Mouse (Mus musculus) forebrain, postnatal 0 days (tissue): ENCODE data around the gene Myo18b. TPM values are rescaled to one million over a fixed set of nuclear protein-coding genes. Genes with fewer than 3 reads are reported as not detected.

ENCODE experiments used
- ATAC-seq: fragments of 200-750 bp; cut with Nextera tagmentation; 2 replicates; pipeline ENCODE4 v1.8.0; 2017; ENCODE audit warnings: mild to moderate bottlenecking, moderate library complexity
- DNase-seq: peaks from one replicate; pipeline ENCODE4 v3.0.0-alpha.2; 2015
- H3K27ac ChIP-seq: fragments of 300-500 bp; sonication (generic); 2 replicates; pipeline ENCODE4 v1.5.1; 2014; ENCODE audit warnings: low read depth, mild to moderate bottlenecking, antibody characterized with exemption, low read length, moderate library complexity, mixed read lengths
- H3K27me3 ChIP-seq: fragments of 300-500 bp; sonication (generic); 2 replicates; pipeline ENCODE4 v1.6.1; 2014; ENCODE audit warnings: mild to moderate bottlenecking, low read length, mixed read lengths; ENCODE audit not compliant: insufficient read depth
- H3K36me3 ChIP-seq: fragments of 300-500 bp; sonication (generic); 2 replicates; pipeline ENCODE4 v1.6.1; 2014; ENCODE audit warnings: mild to moderate bottlenecking, moderate library complexity; ENCODE audit not compliant: insufficient read depth
- H3K4me1 ChIP-seq: fragments of 300-500 bp; sonication (generic); 2 replicates; pipeline ENCODE4 v1.6.1; 2014; ENCODE audit warnings: antibody characterized with exemption; ENCODE audit not compliant: insufficient read depth
- H3K4me2 ChIP-seq: fragments of 300-500 bp; sonication (generic); 2 replicates; pipeline ENCODE4 v1.6.1; 2014; ENCODE audit warnings: low read depth, mild to moderate bottlenecking, moderate library complexity
- H3K4me3 ChIP-seq: fragments of 300-500 bp; sonication (generic); 2 replicates; pipeline ENCODE4 v1.5.1; 2014; ENCODE audit warnings: low read depth, low read length, mixed read lengths
- H3K9ac ChIP-seq: fragments of 300-500 bp; sonication (generic); 2 replicates; pipeline ENCODE4 v1.6.1; 2014; ENCODE audit warnings: mild to moderate bottlenecking
- H3K9me3 ChIP-seq: fragments of 300-500 bp; sonication (generic); 2 replicates; pipeline ENCODE4 v1.6.1; 2016; ENCODE audit warnings: low read length
- CTCF ChIP-seq: sonication (generic); IDR thresholded peaks from 2 replicates; pipeline ENCODE4 v1.5.1; 2016; ENCODE audit warnings: antibody characterized with exemption, control low read depth, low read depth
- WGBS: fragments of 180-500 bp; shearing (Covaris S2); extraction: QIAGEN DNeasy Blood & Tissue Kit; methylation state at CpG from one replicate; pipeline ENCODE4 v1.1.7; 2014; 5-methylcytosine and 5-hydroxymethylcytosine counted together
- polyA plus RNA-seq: library from polyadenylated mRNA; unstranded; fragments of >200 nt; fragmentation: Nextera tagmentation; extraction: Ambion mirVana; gene quantifications from 2 replicates; pipeline ENCODE4 v1.2.1, GENCODE M21; 2015
- total RNA-seq: library from RNA; depleted of rRNA; stranded (reverse); fragments of >200 nt; gene quantifications from 2 replicates; pipeline ENCODE4 v1.2.3, GENCODE M21; 2014

Gene Myo18b
- total and polyA plus RNA-seq, 2 experiments from 2014 or later, result 1.6 to 2.0 TPM

DNA sequence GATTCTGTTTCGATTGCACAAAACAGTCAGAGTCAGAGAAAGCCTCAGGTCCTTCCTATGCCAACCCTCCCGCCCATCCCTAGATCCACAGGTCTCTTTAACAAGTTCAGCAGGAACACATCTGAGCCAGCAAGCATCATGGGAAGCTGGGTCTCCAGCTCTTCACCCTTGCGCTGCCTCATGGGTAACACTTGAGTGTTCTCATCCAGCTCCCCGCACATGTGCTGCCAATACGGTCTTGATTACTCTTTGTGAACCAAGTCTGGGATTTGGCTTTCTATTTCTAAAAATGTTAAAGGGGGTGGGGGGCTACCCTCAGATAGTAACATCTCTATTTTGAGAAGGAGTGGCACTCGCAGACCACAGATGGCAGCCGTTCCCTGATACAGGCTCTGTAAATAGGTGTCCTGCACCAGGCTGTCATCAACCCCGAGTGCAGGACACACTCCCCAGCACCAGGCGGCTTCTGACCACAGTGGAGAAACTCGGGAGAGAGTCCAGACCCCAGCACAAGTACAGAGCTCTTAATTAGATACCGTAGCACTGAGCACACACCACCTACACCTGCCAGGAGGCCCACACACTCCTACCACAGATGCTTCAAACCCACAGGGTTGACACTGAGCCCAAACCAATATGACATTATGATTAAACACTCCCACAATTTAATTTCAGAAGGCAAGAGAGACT is 36.9 kb upstream of the Myo18b start:
- TF ChIP-seq CTCF, result peak; percentile 11; the same call in 1 of the 2 replicates
- WGBS, result 70% methylated on average over 11 of the region's 11 CpGs
- Histone ChIP-seq H3K36me3 (peaks cover 14% of the 10 kb centered on the region; the same call in 1 of the 2 replicates), H3K4me2 (no peak overlapping the region), H3K4me3 (no peak overlapping the region), H3K27ac (peak overlapping the region; percentile 69), H3K9me3 (no peaks in the 10 kb centered on the region), H3K27me3 (no peaks in the 10 kb centered on the region), H3K9ac (no peak overlapping the region), H3K4me1 (peaks cover 5% of the 10 kb centered on the region; the same call in 1 of the 2 replicates)
- DNase-seq (peak; percentile 46), ATAC-seq (peak; percentile 69)

DNA sequence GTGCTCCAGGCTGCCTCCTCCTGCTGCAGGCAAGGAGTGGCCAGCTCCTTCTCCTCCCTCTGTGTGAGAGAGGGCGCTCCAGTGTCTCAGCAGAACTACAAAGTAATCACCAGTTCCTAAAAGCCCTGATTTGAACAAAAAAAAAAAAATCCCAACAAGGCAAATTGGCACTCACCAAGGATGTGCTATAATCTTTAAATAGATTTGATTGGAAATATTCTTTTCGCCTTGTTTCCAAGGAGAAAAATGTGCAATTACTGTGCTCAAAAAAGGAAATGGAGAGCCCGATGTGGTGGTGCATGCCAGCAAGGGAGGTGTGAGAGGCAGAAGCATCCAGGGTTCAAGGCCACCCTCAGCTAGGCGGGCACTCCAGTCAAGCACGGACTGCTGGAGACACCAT is 35.7 kb upstream of the Myo18b start:
- TF ChIP-seq CTCF, result no peak
- Histone ChIP-seq H3K9me3 (no peaks in the 10 kb centered on the region), H3K27me3 (no peaks in the 10 kb centered on the region), H3K4me3 (no peak overlapping the region), H3K27ac (peak overlapping the region; percentile 69), H3K4me1 (peaks cover 5% of the 10 kb centered on the region; the same call in 1 of the 2 replicates), H3K9ac (0 out of 2 replicates have a peak overlapping the region, but pooled peaks have one; percentile 2), H3K4me2 (no peak overlapping the region), H3K36me3 (0 out of 2 replicates have a peak, but pooled peaks cover 8% of the 10 kb centered on the region)
- ATAC-seq (peak; percentile 34), DNase-seq (peak; percentile 31)
- 65% methylated on average over 5 of the region's 5 CpGs for WGBS

DNA sequence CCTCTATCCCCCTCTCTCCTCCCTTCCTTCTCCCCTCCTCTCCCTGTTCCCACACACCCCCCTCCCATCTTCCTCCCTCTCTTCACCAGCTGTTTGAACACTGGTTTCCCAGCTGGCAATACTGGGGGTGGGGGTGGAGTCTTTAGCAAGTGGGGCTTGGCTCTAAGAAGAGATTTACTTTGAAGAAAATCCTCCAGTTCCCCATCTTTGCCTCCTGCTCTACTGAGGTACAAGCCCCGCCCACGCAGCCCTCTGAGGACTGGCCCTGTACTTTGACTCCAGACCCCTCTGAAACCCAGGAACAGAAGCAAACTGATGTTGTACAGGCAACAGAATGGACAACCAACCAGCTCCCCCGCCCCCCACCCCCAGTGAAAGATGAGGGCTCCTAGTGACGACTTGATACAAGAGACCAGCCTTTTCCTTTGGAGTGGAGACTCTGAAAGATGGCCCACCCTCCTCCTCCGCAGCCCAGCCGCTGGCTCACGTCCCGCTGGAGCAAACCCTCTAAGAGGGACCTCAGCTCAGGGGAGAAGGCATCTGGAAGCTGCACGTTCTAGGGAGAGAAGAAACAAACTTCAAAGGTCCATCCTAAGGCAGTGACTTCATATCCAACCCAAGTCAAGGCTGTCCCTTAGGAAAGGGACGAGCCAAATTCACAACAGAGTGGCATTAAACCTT is 32.2 kb upstream of the Myo18b start:
- H3K4me2 ChIP-seq, result no peak overlapping the region
- 0 out of 2 replicates have a peak, but pooled peaks cover 6% of the 10 kb centered on the region for H3K36me3 ChIP-seq
- peaks cover 5% of the 10 kb centered on the region; the same call in 1 of the 2 replicates for H3K4me1 ChIP-seq
- H3K27ac ChIP-seq, result no peak overlapping the region
- H3K9me3 ChIP-seq, result no peaks in the 10 kb centered on the region
- no peak for DNase-seq
- 41% methylated on average over 10 of the region's 10 CpGs for WGBS
- no peak overlapping the region for H3K9ac ChIP-seq
- no peak for ATAC-seq
- no peak for TF ChIP-seq CTCF
- no peak overlapping the region for H3K4me3 ChIP-seq
- no peaks in the 10 kb centered on the region for H3K27me3 ChIP-seq

DNA sequence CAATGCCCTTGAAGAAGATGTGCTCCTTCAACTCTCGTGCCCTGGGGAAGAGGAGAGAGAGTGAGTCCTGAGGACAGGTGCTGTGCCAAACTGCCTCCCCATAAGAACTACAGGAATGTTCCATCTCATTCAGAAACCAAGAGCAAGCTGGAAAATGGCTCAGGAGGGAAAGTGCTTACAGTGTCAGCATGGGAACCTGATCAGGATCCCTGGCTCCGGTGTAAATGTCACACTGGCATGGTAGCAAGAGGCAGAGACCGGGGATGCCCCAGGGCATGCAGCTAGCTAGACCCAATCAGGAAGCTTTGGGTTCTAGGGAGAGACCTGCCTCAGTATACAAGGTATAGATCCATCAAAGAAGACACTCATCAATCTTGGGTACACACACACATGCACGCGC is 29.3 kb upstream of the Myo18b start:
- H3K36me3 ChIP-seq, result 0 out of 2 replicates have a peak, but pooled peaks cover 6% of the 10 kb centered on the region
- no peak overlapping the region for H3K4me3 ChIP-seq
- 95% methylated on average over 5 of the region's 5 CpGs for WGBS
- no peak overlapping the region for H3K4me2 ChIP-seq
- H3K27ac ChIP-seq, result no peak overlapping the region
- no peak overlapping the region for H3K9ac ChIP-seq
- no peak for TF ChIP-seq CTCF
- H3K9me3 ChIP-seq, result no peaks in the 10 kb centered on the region
- H3K27me3 ChIP-seq, result no peaks in the 10 kb centered on the region
- H3K4me1 ChIP-seq, result no peaks in the 10 kb centered on the region
- no peak for ATAC-seq
- DNase-seq, result no peak

DNA sequence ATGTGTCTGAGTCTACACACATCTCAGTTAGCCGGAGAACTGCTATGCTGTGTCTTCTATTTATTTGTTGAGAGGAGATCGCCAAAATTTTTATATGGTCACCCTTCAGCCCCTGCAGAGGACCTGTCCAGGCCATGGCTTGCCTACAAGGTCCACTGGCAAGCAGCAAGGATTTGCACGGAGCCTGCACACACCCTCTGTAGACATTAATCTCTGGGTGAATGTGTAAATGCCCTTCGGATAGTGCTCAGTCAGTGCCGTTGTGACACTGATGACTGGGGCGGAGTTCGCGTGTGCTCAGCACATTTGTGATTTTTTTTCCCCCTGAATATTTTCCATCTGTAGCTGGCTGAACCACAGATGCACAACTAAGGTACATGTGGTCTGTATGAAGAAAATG is 28.6 kb upstream of the Myo18b start:
- Histone ChIP-seq H3K9me3 (no peaks in the 10 kb centered on the region), H3K4me1 (no peaks in the 10 kb centered on the region), H3K36me3 (0 out of 2 replicates have a peak, but pooled peaks cover 6% of the 10 kb centered on the region), H3K27ac (no peak overlapping the region), H3K27me3 (no peaks in the 10 kb centered on the region), H3K4me3 (no peak overlapping the region), H3K9ac (no peak overlapping the region), H3K4me2 (no peak overlapping the region)
- 93% methylated on average over 8 of the region's 8 CpGs for WGBS
- DNase-seq (no peak), ATAC-seq (no peak)
- no peak for TF ChIP-seq CTCF

DNA sequence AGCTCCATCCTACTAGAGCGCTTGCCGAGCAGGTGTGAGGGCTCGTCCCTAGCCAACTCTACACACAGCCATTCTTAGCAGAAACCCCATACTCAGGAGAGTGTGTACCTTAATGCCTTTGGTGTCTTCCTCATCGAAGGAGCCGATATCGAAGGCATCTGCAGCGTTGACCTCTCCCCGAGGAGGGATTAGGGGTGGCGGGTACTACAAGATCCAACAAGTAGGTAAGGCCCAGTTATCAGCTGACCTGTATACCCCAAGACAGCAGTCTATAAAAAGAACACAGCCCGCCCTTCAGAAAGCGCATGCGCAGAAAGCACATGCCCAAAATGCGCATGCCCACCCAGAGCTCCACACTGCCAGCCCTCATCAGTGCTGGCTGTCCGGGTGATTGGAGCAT is 27.7 kb upstream of the Myo18b start:
- Histone ChIP-seq H3K9me3 (no peaks in the 10 kb centered on the region), H3K27ac (no peak overlapping the region), H3K9ac (no peak overlapping the region), H3K4me1 (no peaks in the 10 kb centered on the region), H3K4me2 (no peak overlapping the region), H3K36me3 (0 out of 2 replicates have a peak, but pooled peaks cover 6% of the 10 kb centered on the region), H3K4me3 (no peak overlapping the region), H3K27me3 (no peaks in the 10 kb centered on the region)
- TF ChIP-seq CTCF, result no peak
- DNase-seq (no peak), ATAC-seq (no peak)
- WGBS, result 94% methylated on average over 14 of the region's 14 CpGs

DNA sequence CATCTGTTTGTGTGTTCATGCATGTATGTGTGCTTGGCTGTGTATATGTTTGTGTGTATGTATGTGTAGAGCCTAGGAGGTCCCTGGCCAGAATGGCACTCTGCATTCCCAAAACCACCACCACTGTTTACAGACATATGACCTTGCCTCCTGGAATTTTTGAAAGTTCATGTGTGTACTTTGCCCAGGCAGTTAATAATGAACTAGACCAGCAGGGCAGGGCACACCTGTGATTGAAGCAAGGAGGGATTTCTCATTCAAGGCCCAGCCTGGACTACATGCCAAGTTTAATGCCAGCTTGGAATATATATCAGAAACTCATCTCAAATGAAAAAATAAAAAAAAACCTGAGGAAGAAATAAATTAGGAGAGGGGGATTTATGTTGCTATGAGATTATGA is 25.8 kb upstream of the Myo18b start:
- Histone ChIP-seq H3K36me3 (0 out of 2 replicates have a peak, but pooled peaks cover 6% of the 10 kb centered on the region), H3K4me1 (no peaks in the 10 kb centered on the region), H3K4me2 (no peak overlapping the region), H3K9me3 (no peaks in the 10 kb centered on the region), H3K9ac (no peak overlapping the region), H3K4me3 (no peak overlapping the region), H3K27me3 (no peaks in the 10 kb centered on the region), H3K27ac (no peak overlapping the region)
- no peak for TF ChIP-seq CTCF
- ATAC-seq, result no peak
- no peak for DNase-seq
